Comparison of ENCODE assay signal across 24 mouse cellular contexts in genomic region chr5:143616657-143617329, GRCm38 (mm10). TPM values are rescaled to one million over a fixed set of nuclear protein-coding genes. Genes with fewer than 3 reads are reported as not detected.
DNase-seq lines count a peak whose midpoint lies in the region; ATAC-seq and TF ChIP-seq lines count a peak whose summit lies in the region.
"Had no signal": no experiment of that assay in that cellular context is flagged by ENCODE, and none has a peak within 500 bp of the region (broad histone marks: within the 10 kb centered on the region; RNA-seq: fewer than 3 reads in every experiment).

No protein-coding gene starts in this region.

- H3K27ac ChIP-seq in CH12.LX (ENCODE audit: insufficient read depth, low read depth): no peak overlapping the region
- 0 out of 2 replicates have a peak overlapping the region, but pooled peaks have one; percentile 47 for H3K27ac ChIP-seq in limb, embryonic 12.5 days
- no peak overlapping the region for H3K27ac ChIP-seq in liver, embryonic 16.5 days (ENCODE audit: low read length)
- H3K27ac ChIP-seq: forebrain, embryonic 13.5 days had no signal

- no peak overlapping the region for H3K9ac ChIP-seq in CH12.LX (ENCODE audit: insufficient read depth, low read depth)
- H3K9ac ChIP-seq in limb, embryonic 12.5 days (replicated peaks): no peak overlapping the region
- H3K9ac ChIP-seq in liver, embryonic 16.5 days (ENCODE audit: low read depth, low read length): no peak overlapping the region
- H3K9ac ChIP-seq: embryonic facial prominence, embryonic 15.5 days; forebrain, embryonic 13.5 days; heart, embryonic 13.5 days had no signal

- H3K9me3 ChIP-seq in CH12.LX (replicated peaks; ENCODE audit: low read length): no peaks in the 10 kb centered on the region
- H3K9me3 ChIP-seq in limb, embryonic 12.5 days: no peaks in the 10 kb centered on the region
- H3K9me3 ChIP-seq in liver, embryonic 16.5 days (replicated peaks; ENCODE audit: control insufficient read depth, low read length): no peaks in the 10 kb centered on the region
- H3K9me3 ChIP-seq: embryonic facial prominence, embryonic 15.5 days; forebrain, embryonic 13.5 days; heart, embryonic 13.5 days had no signal

- H3K4me2 ChIP-seq in CH12.LX (ENCODE audit: insufficient read depth, low read depth, poor library complexity, severe bottlenecking): no peak overlapping the region
- H3K4me2 ChIP-seq in limb, embryonic 12.5 days: no peak overlapping the region
- H3K4me2 ChIP-seq in liver, embryonic 16.5 days (ENCODE audit: low read depth, low read length): no peak overlapping the region
- H3K4me2 ChIP-seq: embryonic facial prominence, embryonic 15.5 days; forebrain, embryonic 13.5 days; midbrain, embryonic 11.5 days had no signal

- ATAC-seq in limb, embryonic 12.5 days (ENCODE audit: insufficient number of reproducible peaks, insufficient read depth, low FRiP score, low TSS enrichment, low read depth): no peak
- ATAC-seq in liver, embryonic 16.5 days (ENCODE audit: low read depth): peak; percentile 57; the same call in 1 of the 2 replicates
- ATAC-seq in CD4-positive, CD25-positive, alpha-beta regulatory T cell, adult 4 months: no peak
- ATAC-seq: activated CD4-positive, CD25-positive, alpha-beta regulatory T cell, adult 4 months; forebrain, embryonic 13.5 days; hindbrain, embryonic 16.5 days; midbrain, embryonic 16.5 days had no signal

- no peaks in the 10 kb centered on the region for H3K36me3 ChIP-seq in CH12.LX (replicated peaks in 1 of 2; ENCODE audit: control insufficient read depth in 1 of 2, insufficient read depth in 1 of 2, low read length in 1 of 2)
- no peaks in the 10 kb centered on the region for H3K36me3 ChIP-seq in limb, embryonic 12.5 days
- H3K36me3 ChIP-seq in liver, embryonic 16.5 days (ENCODE audit: control insufficient read depth, insufficient read depth): no peaks in the 10 kb centered on the region
- H3K36me3 ChIP-seq: embryonic facial prominence, embryonic 15.5 days; heart, embryonic 13.5 days had no signal

- no peak for TF ChIP-seq CTCF in CH12.LX (conservative IDR thresholded peaks at IDR 0.05 in 1 of 2, IDR thresholded peaks at IDR 0.05 in 1 of 2; ENCODE audit: low read depth in 2 of 2, low read length in 2 of 2)

- H3K4me3 ChIP-seq in CH12.LX (replicated peaks in 1 of 3; ENCODE audit: low read depth in 2 of 3, low read length in 2 of 3, poor library complexity in 1 of 3): no peak overlapping the region
- H3K4me3 ChIP-seq in limb, embryonic 12.5 days (replicated peaks): no peak overlapping the region
- H3K4me3 ChIP-seq in liver, embryonic 16.5 days (ENCODE audit: low read depth, low read length): no peak overlapping the region
- H3K4me3 ChIP-seq: embryonic facial prominence, embryonic 15.5 days; forebrain, embryonic 13.5 days; heart, embryonic 13.5 days had no signal

- H3K27me3 ChIP-seq in CH12.LX (replicated peaks): peaks cover 11% of the 10 kb centered on the region
- no peaks in the 10 kb centered on the region for H3K27me3 ChIP-seq in limb, embryonic 12.5 days
- no peaks in the 10 kb centered on the region for H3K27me3 ChIP-seq in liver, embryonic 16.5 days (ENCODE audit: control insufficient read depth, insufficient read depth, low read depth, low read length)
- H3K27me3 ChIP-seq: embryonic facial prominence, embryonic 15.5 days; forebrain, embryonic 13.5 days; heart, embryonic 13.5 days had no signal

- H3K4me1 ChIP-seq in CH12.LX (ENCODE audit: control insufficient read depth in 1 of 2, insufficient read depth in 2 of 2): peaks cover 0 to 1% of the 10 kb centered on the region in 2 experiments; a peak in 2 of 4 replicates
- H3K4me1 ChIP-seq in limb, embryonic 12.5 days (replicated peaks): peaks cover 34% of the 10 kb centered on the region
- peaks cover 15% of the 10 kb centered on the region for H3K4me1 ChIP-seq in liver, embryonic 16.5 days (ENCODE audit: control insufficient read depth, low read depth, low read length)

- intact Hi-C loops in heart, postnatal 10 days (cut with DNase I): loop anchor here (2.0 kb wide), 1 partner anchor 20 kb away; no protein-coding TSS in a partner anchor

- TF ChIP-seq RAD21 in CH12.LX (IDR thresholded peaks at IDR 0.05; ENCODE audit: low read depth, low read length): no peak

- no peak for TF ChIP-seq EP300 in CH12.LX (IDR thresholded peaks at IDR 0.05; ENCODE audit: low read length)

- TF ChIP-seq POLR2A in CH12.LX (IDR thresholded peaks at IDR 0.05; ENCODE audit: low read depth, low read length): no peak

- dilution Hi-C loops in CH12.LX (cut with MboI; ENCODE audit: extremely low pct_ligation_motif_present, extremely low pct_unique_long_range_greater_than_20kb, low sequenced_read_pairs): no loop called here

- 92% methylated on average over 3 of the region's 3 CpGs for WGBS in limb, embryonic 12.5 days
- 84% methylated on average over 3 of the region's 3 CpGs for WGBS in liver, embryonic 16.5 days (ENCODE audit: insufficient replicate concordance)

- H3K79me2 ChIP-seq in CH12.LX (replicated peaks; ENCODE audit: control insufficient read depth, extremely low read depth, insufficient read depth, poor library complexity, severe bottlenecking): no peaks in the 10 kb centered on the region

- in situ Hi-C loops in CH12.LX (cut with MboI; ENCODE audit: low pct_ligation_motif_present, low pct_unique_long_range_greater_than_20kb, low sequenced_read_pairs): no loop called here

- DNase-seq in adrenal gland, postnatal 36 days: peak; percentile 43 to 48
- no peak for DNase-seq in adrenal gland, adult 8-10 months
- no peak for DNase-seq in CH12.LX (ENCODE audit: extremely low read depth)
- DNase-seq in heart, postnatal 10 days: no peak
- DNase-seq: cerebellum, adult 11-12 months; cerebellum, adult 9-11 months; heart, postnatal 14 days; kidney, adult 2 months; kidney, postnatal 4 days; left cerebral cortex, postnatal 4 days; lung, postnatal 36 days; right cerebral cortex, postnatal 4 days; thymus, adult 2 months; thymus, postnatal 36 days had no signal

TF ChIP-seq in CH12.LX, 34 proteins besides CTCF, POLR2A, EP300 and RAD21:
- TF ChIP-seq MAFK (IDR thresholded peaks at IDR 0.05; ENCODE audit: insufficient replicate concordance, low read length): 0 out of 2 replicates have a peak, but pooled peaks have one; percentile 34
- TF ChIP-seq PAX5 (IDR thresholded peaks at IDR 0.05; ENCODE audit: low read length): no peak
- TF ChIP-seq ZNF384 (IDR thresholded peaks at IDR 0.05; ENCODE audit: low read depth, low read length): no peak

RNA-seq across cellular contexts. Expression of gene Cyth3, which starts 5.5 kb away (rescaled TPM):
- 100 to 1,000 TPM; 120 to 180 TPM for total RNA-seq in adrenal gland, postnatal 36 days (2021)
- 100 to 1,000 TPM; 134 to 193 (median 146) TPM for total RNA-seq in adrenal gland, adult 8-10 months (2022)
- 3.3 and 3.4 TPM in 2 replicates for total RNA-seq in CH12.LX (2012; rRNA removed)
- 4.8 and 5.9 TPM in 2 replicates for total RNA-seq in CH12.LX (2014; rRNA removed)
- polyA plus RNA-seq in CH12.LX (2012; ENCODE audit: insufficient read length, low read depth): 5.4 and 5.6 TPM in 2 replicates
- polyA plus RNA-seq in limb, embryonic 12.5 days (2016; fragmentation: Nextera tagmentation; extraction: Ambion mirVana): 53.2 and 55.5 TPM in 2 replicates
- 34.7 and 35.9 TPM in 2 replicates for polyA plus RNA-seq in liver, embryonic 16.5 days (2015; fragmentation: Nextera tagmentation; extraction: Ambion mirVana)
- total RNA-seq in heart, postnatal 10 days (2021): 100 to 1,000 TPM in 1 of 2 experiments, 10 to 100 TPM in 1; 87.2 to 125 TPM
- 10 to 100 TPM; 40.6 to 59.7 TPM for polyA plus RNA-seq in CD4-positive, CD25-positive, alpha-beta regulatory T cell, adult 4 months (2017; shearing (Covaris generic))

Comparison
In these comparisons a context has a peak if more than half of its experiments do, and no peak if none do; other contexts are left out.
1. DNase-seq: peak in adrenal gland, postnatal 36 days (2 of 2); none in adrenal gland, adult 8-10 months (single experiment), CH12.LX (single experiment) and heart, postnatal 10 days (0 of 2).
2. RNA of gene Cyth3, which starts 5.5 kb away (total RNA-seq): 120 to 180 TPM in adrenal gland, postnatal 36 days, 134 to 193 TPM in adrenal gland, adult 8-10 months and 87.2 to 125 TPM in heart, postnatal 10 days; 3.3 to 5.9 TPM in CH12.LX; every median in the first group is over 10 times any median in the second.